Mouse (Mus musculus) embryonic facial prominence, embryonic 11.5 days (tissue): ENCODE results near the gene Trim59. TPM values are rescaled to one million over a fixed set of nuclear protein-coding genes. Genes with fewer than 3 reads are reported as not detected.

Source experiments
- ATAC-seq: fragments of 200-750 bp; cut with Nextera tagmentation; replicated peaks from 2 replicates; pipeline ENCODE4 v1.8.0; 2017; ENCODE audit warnings: low read depth; ENCODE audit not compliant: insufficient number of reproducible peaks, low FRiP score, low TSS enrichment
- DNase-seq: peaks from one replicate; pipeline ENCODE4 v3.0.0-alpha.2; 2015; ENCODE audit warnings: low spot score
- H3K27ac ChIP-seq: fragments of 300-500 bp; sonication (generic); replicated peaks from 2 replicates; pipeline ENCODE4 v1.5.1; 2014; ENCODE audit warnings: mild to moderate bottlenecking, low read depth, low read length, control low read depth
- H3K27me3 ChIP-seq: fragments of 300-500 bp; sonication (generic); 2 replicates; pipeline ENCODE4 v1.6.1; 2014; ENCODE audit warnings: mild to moderate bottlenecking, low read length, moderate library complexity, mixed read lengths; ENCODE audit not compliant: control insufficient read depth, insufficient read depth
- H3K36me3 ChIP-seq: fragments of 300-500 bp; sonication (generic); replicated peaks from 2 replicates; pipeline ENCODE4 v1.6.1; 2014; ENCODE audit warnings: low read depth, mild to moderate bottlenecking, low read length, moderate library complexity, mixed read lengths; ENCODE audit not compliant: control insufficient read depth, insufficient read depth
- H3K4me1 ChIP-seq: fragments of 300-500 bp; sonication (generic); 2 replicates; pipeline ENCODE4 v1.6.1; 2014; ENCODE audit warnings: low read length, mixed read lengths; ENCODE audit not compliant: control insufficient read depth, insufficient read depth
- H3K4me2 ChIP-seq: fragments of 300-500 bp; sonication (generic); 2 replicates; pipeline ENCODE4 v1.6.1; 2014; ENCODE audit warnings: low read depth, mild to moderate bottlenecking, control low read depth, low read length, moderate library complexity
- H3K4me3 ChIP-seq: fragments of 300-500 bp; sonication (generic); 2 replicates; pipeline ENCODE4 v1.5.1; 2014; ENCODE audit warnings: low read depth, low read length, control low read depth
- H3K9ac ChIP-seq: fragments of 300-500 bp; sonication (generic); replicated peaks from 2 replicates; pipeline ENCODE4 v1.6.1; 2014; ENCODE audit warnings: mild to moderate bottlenecking, control low read depth, low read length
- H3K9me3 ChIP-seq: fragments of 300-500 bp; sonication (generic); replicated peaks from 2 replicates; pipeline ENCODE4 v1.6.1; 2016; ENCODE audit warnings: mild to moderate bottlenecking, low read length, inconsistent platforms, mixed read lengths; ENCODE audit not compliant: control insufficient read depth
- WGBS: fragments of 180-500 bp; shearing (Covaris S2); extraction: QIAGEN DNeasy Blood & Tissue Kit; methylation state at CpG from one replicate; pipeline ENCODE4 v1.1.7; 2014; 5-methylcytosine and 5-hydroxymethylcytosine counted together
- polyA plus RNA-seq: library from polyadenylated mRNA; unstranded; fragments of >200 nt; fragmentation: Nextera tagmentation; extraction: Ambion mirVana; gene quantifications from 2 replicates; pipeline ENCODE4 v1.2.1, GENCODE M21; 2014

The Trim59 gene
- polyA plus RNA-seq, 1 experiment from 2014 or later: 231 TPM

GRCm38 (mm10) chr3:69047684-69048083, 3.1 kb upstream of the Trim59 start:
- Histone ChIP-seq H3K4me2 (no peak overlapping the region), H3K4me3 (no peak overlapping the region), H3K27ac (no peak overlapping the region), H3K4me1 (no peaks in the 10 kb centered on the region), H3K9me3 (no peaks in the 10 kb centered on the region), H3K27me3 (no peaks in the 10 kb centered on the region), H3K36me3 (no peaks in the 10 kb centered on the region), H3K9ac (no peak overlapping the region)
- no peak for DNase-seq
- 70% methylated on average over 4 of the region's 4 CpGs for WGBS
- no peak for ATAC-seq

GRCm38 (mm10) chr3:69046509-69046908, 2.0 kb upstream of the Trim59 start:
- H3K4me2 ChIP-seq: no peak overlapping the region
- H3K9me3 ChIP-seq: no peaks in the 10 kb centered on the region
- WGBS: 50% methylated on average over 4 of the region's 4 CpGs
- H3K27me3 ChIP-seq: no peaks in the 10 kb centered on the region
- H3K27ac ChIP-seq: no peak overlapping the region
- H3K4me1 ChIP-seq: no peaks in the 10 kb centered on the region
- DNase-seq (no peak), ATAC-seq (no peak)
- no peak overlapping the region for H3K4me3 ChIP-seq
- H3K36me3 ChIP-seq: no peaks in the 10 kb centered on the region
- no peak overlapping the region for H3K9ac ChIP-seq

DNA sequence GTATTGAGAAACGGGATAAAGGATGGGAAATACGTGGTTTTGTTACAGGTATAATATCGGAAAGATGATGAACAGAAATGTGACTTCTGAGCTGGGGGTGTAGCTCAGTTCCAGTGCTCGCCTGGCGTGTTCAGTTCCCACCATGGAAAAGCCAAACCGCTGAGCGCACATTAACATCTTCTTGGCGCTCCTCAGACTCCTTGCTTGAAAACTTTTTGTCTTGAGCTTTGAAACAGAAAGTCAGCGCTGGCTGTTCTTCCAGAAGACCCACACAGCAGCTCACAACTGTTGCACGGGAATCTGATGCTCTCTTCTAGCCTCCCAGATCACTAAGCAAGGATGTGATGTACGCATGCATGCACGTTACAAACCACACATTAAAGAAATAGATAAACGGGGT, 1.2 kb upstream of the Trim59 start:
- DNase-seq (peak; percentile 36), ATAC-seq (no peak)
- Histone ChIP-seq H3K9me3 (no peaks in the 10 kb centered on the region), H3K27ac (no peak overlapping the region), H3K27me3 (no peaks in the 10 kb centered on the region), H3K4me2 (peak overlapping the region; percentile 67), H3K4me3 (peak overlapping the region; percentile 95), H3K36me3 (no peaks in the 10 kb centered on the region), H3K9ac (peak overlapping the region; percentile 97), H3K4me1 (no peaks in the 10 kb centered on the region)
- WGBS: 22% methylated on average over 13 of the region's 13 CpGs

- Histone ChIP-seq H3K27me3 (no peaks in the 10 kb centered on the region), H3K4me3 (peak overlapping the region; percentile 95), H3K27ac (peak overlapping the region; percentile 94), H3K36me3 (no peaks in the 10 kb centered on the region), H3K9ac (peak overlapping the region; percentile 97), H3K9me3 (no peaks in the 10 kb centered on the region), H3K4me1 (no peaks in the 10 kb centered on the region), H3K4me2 (peak overlapping the region; percentile 67)
- WGBS: 7% methylated on average over 9 of the region's 9 CpGs
- DNase-seq (peak; percentile 53), ATAC-seq (no peak)
Measured at GRCm38 (mm10) chr3:69045400-69045703, 797 bp upstream of the Trim59 start.

DNA sequence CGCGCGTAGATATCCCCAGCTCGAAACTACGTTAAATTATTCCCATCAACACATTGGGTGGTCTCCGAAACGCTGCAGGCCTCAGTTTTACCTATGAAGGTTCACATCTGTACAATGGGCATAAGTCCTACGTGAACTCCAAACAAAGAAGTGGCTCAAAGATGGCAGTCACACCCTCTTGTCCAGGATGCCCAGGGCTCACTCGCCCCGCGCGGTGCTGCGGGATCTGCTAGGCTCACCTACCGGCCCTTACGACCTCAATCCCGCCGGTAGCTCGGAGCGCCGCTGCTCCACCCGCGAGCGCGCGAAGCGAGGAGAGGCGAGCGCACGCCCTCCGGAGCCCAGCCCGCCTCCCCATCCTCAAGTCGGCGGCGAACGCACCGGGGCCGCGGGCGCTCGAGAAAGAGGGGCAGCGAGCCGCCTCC, 376 bp downstream of the Trim59 start:
- H3K4me1 ChIP-seq: no peaks in the 10 kb centered on the region
- H3K4me2 ChIP-seq: peak overlapping the region; percentile 44
- H3K9me3 ChIP-seq: no peaks in the 10 kb centered on the region
- DNase-seq: peak; percentile 70
- no peaks in the 10 kb centered on the region for H3K27me3 ChIP-seq
- peak overlapping the region; percentile 94 for H3K27ac ChIP-seq
- ATAC-seq: peak; percentile 64
- peak overlapping the region; percentile 95 for H3K4me3 ChIP-seq
- peak overlapping the region; percentile 97 for H3K9ac ChIP-seq
- WGBS: under 1% methylated on average over 40 of the region's 42 CpGs
- H3K36me3 ChIP-seq: no peaks in the 10 kb centered on the region

DNA sequence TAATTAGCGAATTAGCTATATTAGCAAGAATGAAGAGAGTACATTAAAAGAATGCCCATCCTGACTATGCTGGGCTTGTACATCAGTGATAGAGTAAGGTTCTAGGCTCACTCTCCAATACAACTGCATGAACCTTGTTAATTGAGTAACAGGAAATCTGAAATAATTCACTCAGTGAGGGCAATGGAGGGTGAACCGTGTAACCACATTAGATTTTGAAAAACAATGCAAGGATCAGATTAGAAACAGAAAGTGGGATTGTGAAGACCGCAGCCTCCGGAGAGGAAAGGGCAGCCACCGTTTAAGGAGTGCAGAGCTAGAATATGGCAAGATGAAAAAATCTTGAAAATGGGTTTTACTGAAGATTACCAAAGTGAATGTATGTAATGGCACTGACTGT, 3.3 kb downstream of the Trim59 start:
- 64% methylated on average over 5 of the region's 5 CpGs for WGBS
- Histone ChIP-seq H3K27ac (no peak overlapping the region), H3K4me2 (no peak overlapping the region), H3K27me3 (no peaks in the 10 kb centered on the region), H3K9me3 (no peaks in the 10 kb centered on the region), H3K4me1 (no peaks in the 10 kb centered on the region), H3K36me3 (no peaks in the 10 kb centered on the region), H3K9ac (no peak overlapping the region), H3K4me3 (no peak overlapping the region; the same call in 1 of the 2 replicates)
- DNase-seq (no peak), ATAC-seq (no peak)

DNA sequence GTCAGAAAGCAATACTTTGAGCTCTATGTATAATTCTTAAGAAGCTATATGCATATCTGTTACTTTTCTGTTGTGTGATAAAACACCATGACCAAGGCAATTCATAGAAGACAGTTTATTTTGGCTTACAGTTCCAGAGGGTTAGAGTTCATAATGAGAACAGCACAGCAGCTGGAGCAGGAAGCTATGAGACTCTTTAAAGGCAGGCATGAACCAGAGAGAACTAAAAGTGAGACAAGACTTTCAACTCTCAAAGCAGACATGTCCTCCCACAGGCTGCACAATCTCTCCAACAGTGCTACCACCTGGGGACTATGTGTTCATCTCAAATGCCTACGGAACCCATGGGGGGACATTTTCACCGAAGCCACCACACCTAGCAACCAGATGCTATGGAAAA, 4.5 kb downstream of the Trim59 start:
- ATAC-seq (no peak), DNase-seq (no peak)
- Histone ChIP-seq H3K9ac (no peak overlapping the region), H3K9me3 (no peaks in the 10 kb centered on the region), H3K36me3 (no peaks in the 10 kb centered on the region), H3K27ac (no peak overlapping the region), H3K4me3 (no peak overlapping the region), H3K27me3 (no peaks in the 10 kb centered on the region), H3K4me2 (no peak overlapping the region), H3K4me1 (no peaks in the 10 kb centered on the region)
- WGBS: 93% methylated on average over 2 of the region's 2 CpGs

GRCm38 (mm10) chr3:69026133-69026783, 18.3 kb downstream of the Trim59 start:
- H3K27ac ChIP-seq: no peak overlapping the region
- no peak overlapping the region for H3K4me3 ChIP-seq
- no peak overlapping the region for H3K4me2 ChIP-seq
- 97% methylated on average over 1 of the region's 1 CpGs for WGBS
- H3K9me3 ChIP-seq: no peaks in the 10 kb centered on the region
- H3K36me3 ChIP-seq: peaks cover 8% of the 10 kb centered on the region
- H3K4me1 ChIP-seq: no peaks in the 10 kb centered on the region
- no peak overlapping the region for H3K9ac ChIP-seq
- no peaks in the 10 kb centered on the region for H3K27me3 ChIP-seq
- DNase-seq (no peak), ATAC-seq (no peak)
